Mouse (Mus musculus): ENCODE results near the gene Trpm3. TPM values are rescaled to one million over a fixed set of nuclear protein-coding genes. Genes with fewer than 3 reads are reported as not detected.
A peak's percentile ranks its signal among the peaks of the same experiment; 100 is the strongest.

The Trpm3 gene
- not detected in 2 replicates for total RNA-seq (2017)

DNA sequence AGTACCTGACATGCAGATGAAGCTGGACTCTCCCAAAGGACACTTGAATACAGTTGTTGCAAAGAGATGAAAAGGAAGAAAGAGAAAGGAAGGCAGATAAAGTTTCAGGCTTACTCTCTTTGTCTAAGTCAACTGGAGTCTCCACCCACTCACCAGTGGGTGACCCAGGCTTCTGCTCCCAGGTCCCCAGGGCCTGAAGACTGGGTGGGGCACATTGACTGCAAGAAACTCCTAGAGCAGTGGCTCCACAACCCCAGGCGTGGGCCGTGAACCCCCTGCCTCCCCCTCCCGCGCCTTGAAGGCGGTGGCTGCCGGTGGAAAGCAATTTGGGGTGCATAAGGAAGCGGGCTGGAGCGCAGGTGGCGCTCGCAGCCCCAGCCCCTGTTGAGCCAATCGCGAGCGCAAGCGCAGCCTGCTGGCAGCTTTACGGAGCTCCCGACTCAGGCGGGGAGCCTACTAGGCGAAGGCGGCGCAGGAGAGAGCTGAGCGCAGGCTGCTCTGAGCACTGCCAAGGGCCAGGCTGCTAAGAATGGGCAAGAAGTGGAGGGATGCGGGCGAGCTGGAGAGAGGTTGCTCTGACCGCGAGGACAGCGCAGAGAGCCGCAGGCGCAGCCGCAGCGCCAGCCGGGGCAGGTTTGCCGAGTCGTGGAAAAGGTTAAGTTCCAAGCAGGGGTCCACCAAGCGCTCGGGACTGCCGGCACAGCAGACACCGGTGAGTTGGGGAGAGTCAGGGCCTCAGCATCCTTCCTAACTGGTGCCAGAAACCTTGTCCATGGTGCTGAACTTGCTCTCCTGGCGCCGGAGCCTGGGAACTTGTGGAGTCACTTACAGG, at the start of gene Trpm3:
Trpm3 (plus strand) TSS at position 457 of the 832 bp plus-strand sequence.
- ATAC-seq (replicated peaks in 1 of 2; ENCODE audit: insufficient read depth in 1 of 2, low FRiP score in 2 of 2, low TSS enrichment in 1 of 2, low read depth in 1 of 2, poor library complexity in 2 of 2, severe bottlenecking in 2 of 2): peak; percentile 59 to 92

DNA sequence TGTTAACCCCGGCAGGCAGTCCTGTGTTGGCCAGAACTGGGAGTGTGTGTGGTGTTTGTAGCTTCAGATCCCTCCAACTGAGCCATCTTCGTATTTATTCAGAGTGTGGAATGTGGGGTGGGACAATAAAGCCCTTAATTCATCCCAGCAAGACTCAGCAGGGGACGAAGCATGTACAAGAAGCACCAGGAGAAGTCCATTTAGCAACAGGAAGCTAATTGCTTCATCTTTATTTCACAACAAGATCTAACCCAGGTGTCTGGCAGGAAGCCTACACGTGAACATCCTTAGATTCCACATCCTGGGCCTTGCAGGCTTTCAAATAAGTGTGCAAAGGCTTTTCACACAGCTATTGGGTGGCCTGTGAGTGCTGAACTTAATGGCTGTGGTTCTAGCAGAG, 38.3 kb upstream of the Trpm3 start:
- ATAC-seq (replicated peaks in 1 of 2; ENCODE audit: insufficient read depth in 1 of 2, low FRiP score in 2 of 2, low TSS enrichment in 1 of 2, low read depth in 1 of 2, poor library complexity in 2 of 2, severe bottlenecking in 2 of 2): no peak; a peak in 1 of 4 replicates

DNA sequence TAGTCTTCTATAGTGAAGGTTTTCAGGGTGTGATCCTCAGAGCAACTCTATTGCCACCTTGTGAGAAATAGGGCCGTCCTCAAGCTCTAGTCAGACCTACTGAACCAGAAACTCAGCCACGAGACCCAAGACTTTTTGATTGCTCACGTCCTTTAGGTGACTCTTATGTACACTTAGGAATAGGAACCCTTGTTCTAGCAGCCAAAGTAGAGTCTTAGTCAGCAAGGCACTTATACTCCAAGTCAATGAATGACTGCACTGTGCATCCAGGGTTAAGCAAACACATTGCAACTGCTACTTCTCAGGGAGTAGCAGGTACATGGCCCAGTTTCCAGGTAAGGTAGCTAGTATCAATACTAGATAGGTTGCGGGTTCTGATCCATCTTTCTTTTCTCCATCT, 35.0 kb upstream of the Trpm3 start:
- no peak for ATAC-seq (replicated peaks in 1 of 2; ENCODE audit: insufficient read depth in 1 of 2, low FRiP score in 2 of 2, low TSS enrichment in 1 of 2, low read depth in 1 of 2, poor library complexity in 2 of 2, severe bottlenecking in 2 of 2)

DNA sequence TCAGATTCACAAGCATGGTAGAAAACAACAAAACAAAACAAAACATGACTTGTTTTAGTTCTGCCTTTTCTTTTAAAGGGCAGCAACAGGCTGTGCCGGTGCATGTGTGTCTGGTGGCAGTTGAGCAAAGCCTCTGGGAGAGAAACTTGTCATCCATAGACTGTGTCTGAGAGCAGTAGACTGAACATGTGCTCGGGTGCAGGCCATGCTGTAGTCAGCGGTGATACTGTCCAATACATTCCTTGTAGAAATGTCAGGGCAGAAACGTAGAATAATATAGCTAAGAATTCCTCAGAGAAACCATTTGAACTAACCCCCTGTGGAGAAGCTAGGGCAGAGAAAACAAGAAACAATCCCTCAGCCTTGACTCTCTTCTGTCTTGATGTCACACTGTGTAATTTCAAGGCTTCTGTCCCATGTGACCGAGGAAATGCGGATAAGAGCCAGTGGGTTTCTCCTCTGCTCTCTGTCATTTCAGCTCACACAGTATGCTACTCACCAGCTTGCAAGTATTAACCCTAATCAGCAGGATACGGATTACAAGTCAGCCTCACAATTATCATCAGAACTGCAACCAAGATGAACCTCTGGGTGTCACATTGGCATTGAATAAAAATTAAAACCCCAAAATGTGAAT, 33.9 kb upstream of the Trpm3 start:
- ATAC-seq (replicated peaks in 1 of 2; ENCODE audit: insufficient read depth in 1 of 2, low FRiP score in 2 of 2, low TSS enrichment in 1 of 2, low read depth in 1 of 2, poor library complexity in 2 of 2, severe bottlenecking in 2 of 2): no peak

DNA sequence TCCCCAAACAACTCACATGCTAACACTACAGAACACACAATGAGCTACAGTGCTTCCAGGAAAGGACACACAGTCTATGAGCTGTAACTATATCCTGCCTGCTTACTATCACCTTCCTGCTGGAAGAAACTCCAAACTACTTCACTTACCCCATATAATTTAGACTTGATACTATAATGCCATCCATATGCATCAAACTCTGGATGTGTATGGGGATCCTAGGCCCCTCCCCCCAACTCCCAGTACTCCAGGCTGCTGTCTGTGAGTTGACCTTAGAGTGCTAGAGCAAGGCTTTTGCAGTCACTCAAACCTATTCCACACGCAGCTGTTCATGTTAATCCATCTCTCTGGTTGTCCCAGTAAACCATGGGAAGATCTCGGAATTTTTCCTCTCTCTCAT, 33.2 kb upstream of the Trpm3 start:
- ATAC-seq (replicated peaks in 1 of 2; ENCODE audit: insufficient read depth in 1 of 2, low FRiP score in 2 of 2, low TSS enrichment in 1 of 2, low read depth in 1 of 2, poor library complexity in 2 of 2, severe bottlenecking in 2 of 2): no peak

DNA sequence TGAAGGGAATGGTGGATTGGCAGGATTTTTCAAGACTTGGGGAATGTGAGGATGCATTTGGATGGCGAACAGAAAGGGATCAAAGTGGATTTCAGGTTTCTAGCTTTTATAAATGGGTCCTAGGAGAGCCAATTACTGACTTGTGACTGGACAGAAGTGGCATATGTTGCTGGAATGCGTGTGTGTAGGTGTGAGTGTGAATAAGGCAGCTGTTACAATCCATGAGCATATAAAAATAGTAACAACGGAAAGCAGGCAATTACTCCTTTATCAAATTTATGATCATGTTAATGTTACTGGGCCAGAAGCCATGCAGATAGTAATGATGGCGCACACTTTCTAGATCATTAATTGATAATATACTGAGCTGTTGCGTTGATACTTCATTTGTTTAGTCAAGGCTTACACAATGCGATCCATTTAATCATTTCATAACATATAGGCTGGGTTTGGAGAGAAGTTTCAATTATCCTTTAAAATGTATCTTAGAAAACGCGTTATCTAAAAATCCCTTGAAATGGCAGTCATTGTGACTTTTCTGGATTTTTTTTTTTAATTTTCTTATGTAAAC, 29.9 kb upstream of the Trpm3 start:
- no peak for ATAC-seq (replicated peaks in 1 of 2; ENCODE audit: insufficient read depth in 1 of 2, low FRiP score in 2 of 2, low TSS enrichment in 1 of 2, low read depth in 1 of 2, poor library complexity in 2 of 2, severe bottlenecking in 2 of 2)

DNA sequence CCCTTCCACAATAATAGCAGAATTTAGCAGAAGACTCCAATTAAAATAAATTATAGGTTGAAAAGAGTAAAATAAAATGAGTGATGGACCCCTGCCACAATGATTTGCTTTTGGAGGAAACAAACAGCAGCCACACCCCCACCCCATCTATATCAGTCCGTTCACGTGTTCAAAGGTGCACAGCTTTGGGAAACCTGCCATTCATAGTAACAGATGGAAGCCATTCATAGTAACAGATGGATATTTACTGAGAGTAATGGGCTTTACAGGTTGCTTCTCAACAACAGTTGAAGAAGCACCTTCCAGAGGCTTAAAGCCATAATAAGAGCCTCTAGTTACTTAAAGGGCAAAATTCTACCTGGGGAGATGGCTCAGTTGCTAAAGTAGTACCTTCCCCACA, 17.9 kb upstream of the Trpm3 start:
- no peak for ATAC-seq (replicated peaks in 1 of 2; ENCODE audit: insufficient read depth in 1 of 2, low FRiP score in 2 of 2, low TSS enrichment in 1 of 2, low read depth in 1 of 2, poor library complexity in 2 of 2, severe bottlenecking in 2 of 2)

DNA sequence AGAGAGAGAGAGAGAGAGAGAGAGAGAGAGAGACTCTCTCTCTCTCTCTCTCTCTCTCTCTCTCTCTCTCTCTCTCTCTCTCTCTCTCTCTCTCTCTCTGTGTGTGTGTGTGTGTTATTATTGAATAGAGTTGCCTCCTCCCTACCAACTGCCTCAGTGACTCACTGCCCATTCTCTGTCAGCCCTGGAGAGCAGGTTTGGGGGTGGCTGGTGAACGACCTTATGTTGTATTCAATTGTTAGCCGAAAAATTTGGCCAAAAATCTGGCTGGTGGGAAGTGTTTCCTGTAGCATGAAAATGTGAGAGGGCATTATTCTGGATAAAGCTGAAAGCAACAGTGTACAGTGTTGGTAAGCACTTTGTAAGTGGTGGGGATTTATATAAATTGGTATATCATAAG, 17.2 kb upstream of the Trpm3 start:
- no peak for ATAC-seq (replicated peaks in 1 of 2; ENCODE audit: insufficient read depth in 1 of 2, low FRiP score in 2 of 2, low TSS enrichment in 1 of 2, low read depth in 1 of 2, poor library complexity in 2 of 2, severe bottlenecking in 2 of 2)

DNA sequence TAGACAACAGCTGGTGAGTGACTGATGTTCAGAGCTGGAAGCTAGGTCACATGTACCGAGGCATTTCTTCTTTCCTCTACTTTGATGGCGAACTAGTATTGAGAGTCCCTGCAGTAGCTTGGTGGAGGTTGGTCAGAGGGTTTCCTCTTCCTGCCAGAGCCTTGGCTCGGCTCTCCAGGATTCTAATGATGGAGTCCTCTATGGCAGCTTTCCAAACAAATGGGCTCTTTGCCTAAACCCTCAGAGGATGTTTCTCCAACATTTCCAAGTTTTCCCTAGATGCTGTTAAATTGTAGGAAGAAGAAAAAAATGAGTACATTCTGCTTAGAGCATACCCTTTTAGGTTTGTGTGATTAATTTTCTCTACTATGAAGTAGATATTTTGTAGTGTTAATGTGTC, 6.2 kb upstream of the Trpm3 start:
- no peak for ATAC-seq (replicated peaks in 1 of 2; ENCODE audit: insufficient read depth in 1 of 2, low FRiP score in 2 of 2, low TSS enrichment in 1 of 2, low read depth in 1 of 2, poor library complexity in 2 of 2, severe bottlenecking in 2 of 2)

DNA sequence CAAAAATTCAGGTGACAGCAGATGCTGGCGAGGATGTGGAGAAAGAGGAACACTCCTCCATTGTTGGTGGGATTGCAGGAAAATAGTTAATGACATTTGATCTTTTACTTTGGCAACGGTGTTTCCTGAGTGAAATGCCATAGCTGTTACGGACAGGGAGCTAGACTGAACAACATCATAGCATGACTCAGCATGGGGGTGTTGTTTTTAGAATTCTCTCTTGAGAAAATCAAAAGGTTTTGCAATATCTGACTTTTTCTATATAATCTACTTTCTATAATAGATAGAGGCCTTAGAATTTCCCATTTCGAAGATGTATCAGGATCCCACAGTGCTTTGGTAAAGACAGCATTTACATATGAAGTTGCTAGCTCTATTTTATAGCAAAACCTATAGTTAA, 39.7 kb downstream of the Trpm3 start:
- ATAC-seq (replicated peaks in 1 of 2; ENCODE audit: insufficient read depth in 1 of 2, low FRiP score in 2 of 2, low TSS enrichment in 1 of 2, low read depth in 1 of 2, poor library complexity in 2 of 2, severe bottlenecking in 2 of 2): no peak

DNA sequence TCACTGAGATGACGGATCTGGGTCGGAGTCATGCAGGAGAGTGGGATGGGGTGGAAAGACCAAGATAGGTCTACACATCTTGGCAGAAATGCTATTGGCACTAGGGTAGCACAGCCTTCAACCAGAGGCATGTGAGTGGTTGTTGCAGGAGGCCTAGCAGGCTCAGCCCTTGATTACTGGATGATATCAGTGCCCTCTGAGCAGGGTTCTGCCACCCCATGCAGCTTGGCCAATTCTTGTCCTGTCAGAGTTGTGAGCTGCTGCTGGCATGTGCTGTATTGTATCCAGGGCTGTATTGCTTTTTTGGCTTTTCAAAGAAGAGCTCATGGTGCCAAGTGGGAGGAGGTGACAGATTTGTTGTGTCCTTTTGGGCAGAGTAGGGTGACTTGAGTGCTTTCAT, 40.2 kb downstream of the Trpm3 start:
- no peak for ATAC-seq (replicated peaks in 1 of 2; ENCODE audit: insufficient read depth in 1 of 2, low FRiP score in 2 of 2, low TSS enrichment in 1 of 2, low read depth in 1 of 2, poor library complexity in 2 of 2, severe bottlenecking in 2 of 2)

DNA sequence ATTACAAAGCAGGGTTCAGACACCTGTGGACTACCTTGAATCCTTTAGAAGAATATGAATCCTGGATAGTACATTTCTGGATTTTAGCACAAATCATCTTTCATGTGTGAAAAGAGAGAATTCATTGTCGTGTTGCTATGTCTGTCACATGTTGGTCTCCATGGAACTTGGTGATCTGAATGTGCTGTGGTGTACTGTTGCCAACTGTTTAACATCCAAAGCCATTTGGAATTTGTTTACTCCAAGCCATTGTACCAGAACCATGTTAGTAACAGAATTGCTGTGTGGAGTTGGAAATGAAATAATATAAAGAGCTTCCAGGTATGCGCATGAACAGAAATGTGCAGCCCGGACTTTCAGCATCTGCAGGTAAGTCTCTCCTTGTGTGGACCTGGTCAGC, 41.3 kb downstream of the Trpm3 start:
- no peak for ATAC-seq (replicated peaks in 1 of 2; ENCODE audit: insufficient read depth in 1 of 2, low FRiP score in 2 of 2, low TSS enrichment in 1 of 2, low read depth in 1 of 2, poor library complexity in 2 of 2, severe bottlenecking in 2 of 2)

DNA sequence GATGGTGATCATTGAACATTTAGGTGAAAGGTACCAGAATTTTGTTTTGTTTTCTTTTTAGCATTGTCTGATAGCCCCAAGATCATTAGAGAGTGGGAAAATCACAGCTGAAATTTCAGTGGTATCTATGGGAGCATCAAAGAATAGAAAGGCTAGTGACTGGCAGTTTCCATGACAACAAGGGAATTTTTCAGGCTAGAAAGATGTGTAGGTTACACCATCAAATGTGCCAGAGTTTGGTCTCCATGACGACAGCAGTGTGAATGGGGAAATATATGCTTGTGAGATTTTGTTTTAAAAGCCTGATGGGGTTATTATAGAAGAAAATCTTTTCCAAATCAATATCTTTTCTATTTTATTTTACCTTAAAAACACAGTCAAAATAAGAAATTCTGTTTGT, 50.9 kb downstream of the Trpm3 start:
- ATAC-seq (replicated peaks in 1 of 2; ENCODE audit: insufficient read depth in 1 of 2, low FRiP score in 2 of 2, low TSS enrichment in 1 of 2, low read depth in 1 of 2, poor library complexity in 2 of 2, severe bottlenecking in 2 of 2): no peak

DNA sequence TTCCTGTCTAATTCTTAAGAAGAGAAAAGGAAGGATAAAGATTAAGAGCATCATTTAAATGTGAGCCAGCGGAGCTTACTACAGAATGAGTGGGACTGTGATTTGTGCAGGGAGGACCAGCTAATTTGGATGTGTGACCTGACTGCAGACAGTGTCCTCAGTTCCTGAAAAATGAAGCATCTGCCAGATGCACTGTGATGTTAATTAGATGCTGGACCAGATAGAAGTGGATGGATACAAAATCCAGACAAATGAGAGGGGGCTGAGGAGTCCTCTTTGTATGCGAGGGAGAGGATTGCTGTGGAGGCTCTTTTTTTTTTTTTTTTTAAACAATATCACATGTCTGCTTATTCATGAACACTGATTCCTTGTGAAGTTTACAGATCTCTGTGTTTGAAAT, 83.7 kb downstream of the Trpm3 start:
- ATAC-seq (replicated peaks in 1 of 2; ENCODE audit: insufficient read depth in 1 of 2, low FRiP score in 2 of 2, low TSS enrichment in 1 of 2, low read depth in 1 of 2, poor library complexity in 2 of 2, severe bottlenecking in 2 of 2): no peak

DNA sequence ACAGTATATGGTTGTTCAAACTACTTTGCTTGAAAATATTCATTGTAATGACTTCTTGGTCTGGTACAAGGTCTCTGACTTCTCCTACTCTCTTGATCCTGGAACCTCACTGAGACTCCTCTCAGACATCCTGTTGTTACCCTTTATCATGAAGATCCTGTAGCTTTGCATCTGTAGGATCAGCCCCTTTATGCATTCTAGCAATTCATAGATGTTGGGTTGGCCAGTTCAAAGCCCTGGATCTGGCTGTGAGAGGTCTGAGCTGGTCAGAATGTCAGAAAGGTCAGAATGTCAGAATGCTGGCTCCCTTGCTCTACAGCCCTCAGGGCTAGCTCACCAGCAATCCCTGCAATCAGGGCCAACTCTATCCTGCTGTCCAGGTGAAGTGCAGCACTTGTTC, 95.3 kb downstream of the Trpm3 start:
- no peak for ATAC-seq (replicated peaks in 1 of 2; ENCODE audit: insufficient read depth in 1 of 2, low FRiP score in 2 of 2, low TSS enrichment in 1 of 2, low read depth in 1 of 2, poor library complexity in 2 of 2, severe bottlenecking in 2 of 2)

DNA sequence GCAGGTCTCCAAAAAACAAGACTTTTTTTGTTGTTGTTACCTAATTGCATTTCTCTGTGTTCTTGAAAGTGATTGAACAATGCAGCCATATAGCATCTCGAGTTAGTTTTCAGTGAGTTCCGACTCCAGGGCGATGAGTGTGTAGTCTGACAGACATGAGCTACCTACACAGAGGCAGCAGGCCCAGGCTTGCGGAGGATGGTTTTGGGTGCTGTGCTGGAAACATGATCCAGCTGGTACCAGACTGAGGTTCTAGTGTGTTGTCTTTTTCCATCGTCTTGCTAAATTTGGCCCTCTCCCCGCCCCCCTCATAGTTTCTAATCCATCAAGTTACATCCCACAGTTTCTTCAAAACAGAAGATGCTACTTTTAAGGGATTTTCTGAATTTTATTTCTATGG, 110.2 kb downstream of the Trpm3 start:
- ATAC-seq (replicated peaks in 1 of 2; ENCODE audit: insufficient read depth in 1 of 2, low FRiP score in 2 of 2, low TSS enrichment in 1 of 2, low read depth in 1 of 2, poor library complexity in 2 of 2, severe bottlenecking in 2 of 2): no peak

DNA sequence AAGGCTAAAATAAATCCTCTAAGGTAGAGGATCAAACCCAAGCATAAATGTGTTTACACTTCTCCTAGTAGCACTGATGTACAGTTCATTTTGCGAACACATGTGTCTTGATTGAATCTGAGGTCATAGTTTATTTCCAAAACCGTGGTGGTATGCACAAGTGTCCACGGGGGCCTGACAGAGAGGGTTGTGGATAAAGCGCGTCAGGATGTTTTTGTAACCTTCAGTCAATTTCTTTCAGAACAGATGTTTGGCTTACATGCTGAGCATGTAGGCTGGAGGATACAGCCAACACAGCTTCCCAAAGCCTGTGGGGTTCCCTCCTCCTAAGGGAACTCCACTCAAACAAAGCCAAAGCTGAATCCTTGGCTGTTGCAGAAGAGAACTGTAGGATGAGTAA, 134.1 kb downstream of the Trpm3 start:
- no peak for ATAC-seq (replicated peaks in 1 of 2; ENCODE audit: insufficient read depth in 1 of 2, low FRiP score in 2 of 2, low TSS enrichment in 1 of 2, low read depth in 1 of 2, poor library complexity in 2 of 2, severe bottlenecking in 2 of 2)

DNA sequence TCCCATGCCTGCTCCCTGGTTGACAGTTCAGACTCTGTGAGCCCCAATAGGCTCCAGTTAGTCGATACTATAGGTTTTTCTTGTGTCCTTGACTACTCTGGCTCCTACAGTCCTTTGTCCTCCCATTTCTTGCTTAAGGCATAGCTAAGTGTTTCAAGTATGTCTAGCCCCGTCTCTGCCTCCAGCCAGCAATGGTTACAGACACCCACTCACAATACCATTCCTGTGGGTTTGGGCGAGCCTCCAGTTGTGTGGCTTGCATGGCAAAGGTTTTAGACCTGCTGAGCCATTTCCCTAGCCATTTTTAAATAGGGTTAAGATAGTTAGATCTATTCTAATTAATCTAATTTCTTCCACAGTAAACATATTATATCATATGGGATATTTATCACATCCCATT, 145.8 kb downstream of the Trpm3 start:
- no peak for ATAC-seq (replicated peaks in 1 of 2; ENCODE audit: insufficient read depth in 1 of 2, low FRiP score in 2 of 2, low TSS enrichment in 1 of 2, low read depth in 1 of 2, poor library complexity in 2 of 2, severe bottlenecking in 2 of 2)

DNA sequence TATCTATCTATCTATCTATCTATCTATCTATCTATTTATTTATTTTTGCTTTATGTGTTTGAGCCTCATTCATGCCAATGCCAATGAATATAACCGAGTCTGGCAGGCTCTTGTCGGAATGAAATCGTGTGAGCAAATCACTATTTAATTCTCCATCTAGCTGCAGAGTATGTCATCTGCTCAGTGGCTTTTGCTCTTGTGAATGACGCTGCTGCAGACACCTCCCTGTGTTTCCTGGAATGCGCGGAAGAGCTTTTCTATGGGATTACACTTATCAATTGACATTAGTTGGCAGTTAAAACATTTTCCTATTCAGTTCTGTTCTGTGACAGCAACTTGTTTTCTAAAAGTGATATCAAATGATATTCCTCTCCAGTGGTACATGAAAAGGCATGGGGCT, 153.8 kb downstream of the Trpm3 start:
- ATAC-seq (replicated peaks in 1 of 2; ENCODE audit: insufficient read depth in 1 of 2, low FRiP score in 2 of 2, low TSS enrichment in 1 of 2, low read depth in 1 of 2, poor library complexity in 2 of 2, severe bottlenecking in 2 of 2): no peak
